Mouse (Mus musculus) kidney, embryonic 16.5 days (tissue): ENCODE measurements at regions not wholly inside any gene's neighbourhood (a gene's known extent, or its start where the extent isn't known, plus 50 kb on each side); places are given as distances from the start of the nearest gene placed in this dataset.
A peak's percentile ranks its signal among the peaks of the same experiment; 100 is the strongest.

ENCODE experiments used
- ATAC-seq: fragments of 200-750 bp; cut with Nextera tagmentation; 2 replicates; pipeline ENCODE4 v1.8.0; 2017; ENCODE audit warnings: moderate TSS enrichment; ENCODE audit not compliant: low FRiP score, low TSS enrichment
- H3K27ac ChIP-seq: fragments of 300-500 bp; sonication (generic); 2 replicates; pipeline ENCODE4 v1.5.1; 2014; ENCODE audit warnings: low read length
- H3K27me3 ChIP-seq: fragments of 300-500 bp; sonication (generic); 2 replicates; pipeline ENCODE4 v1.6.1; 2014; ENCODE audit warnings: low read length, control low read depth, mixed read lengths; ENCODE audit not compliant: insufficient read depth
- H3K36me3 ChIP-seq: fragments of 300-500 bp; sonication (generic); 2 replicates; pipeline ENCODE4 v1.6.1; 2014; ENCODE audit warnings: low read length, control low read depth, mixed read lengths; ENCODE audit not compliant: insufficient read depth
- H3K4me1 ChIP-seq: fragments of 300-500 bp; sonication (generic); 2 replicates; pipeline ENCODE4 v1.6.1; 2014; ENCODE audit warnings: low read length, control low read depth, mixed read lengths; ENCODE audit not compliant: insufficient read depth
- H3K4me2 ChIP-seq: fragments of 300-500 bp; sonication (generic); replicated peaks from 2 replicates; pipeline ENCODE4 v1.6.1; 2014; ENCODE audit warnings: low read depth, low read length
- H3K4me3 ChIP-seq: fragments of 300-500 bp; sonication (generic); 2 replicates; pipeline ENCODE4 v1.5.1; 2014; ENCODE audit warnings: mild to moderate bottlenecking, low read length
- H3K9ac ChIP-seq: fragments of 300-500 bp; sonication (generic); replicated peaks from 2 replicates; pipeline ENCODE4 v1.6.1; 2014; ENCODE audit warnings: low read length
- H3K9me3 ChIP-seq: fragments of 300-500 bp; sonication (generic); 2 replicates; pipeline ENCODE4 v1.6.1; 2016; ENCODE audit warnings: low read length, control low read depth
- WGBS: fragments of 180-500 bp; shearing (Covaris S2); extraction: QIAGEN DNeasy Blood & Tissue Kit; methylation state at CpG from one replicate; pipeline ENCODE4 v1.1.7; 2014; 5-methylcytosine and 5-hydroxymethylcytosine counted together

GRCm38 (mm10) chr8:23504704-23505103, 1093.5 kb downstream of the Mrps31 start:
- 48% methylated on average over 10 of the region's 10 CpGs for WGBS

DNA sequence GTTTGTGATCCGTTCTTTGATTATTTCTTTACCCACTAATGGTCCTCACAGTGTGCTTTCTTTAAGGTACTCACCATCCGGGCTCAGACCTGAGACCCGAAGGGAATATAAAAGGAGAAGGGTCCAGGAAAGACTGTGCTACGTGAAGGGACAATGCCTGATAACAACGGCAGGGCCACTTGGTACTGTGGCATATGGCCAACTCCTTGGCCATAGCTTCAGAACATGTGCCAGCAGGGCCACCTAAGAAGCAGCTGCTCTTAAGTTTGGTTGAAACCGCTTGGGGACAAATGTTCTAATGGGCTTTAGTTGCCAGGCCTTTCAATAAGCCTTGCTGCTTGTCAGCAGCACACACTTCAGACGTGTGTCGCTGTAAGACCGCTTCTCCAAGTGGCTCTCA, 1094.1 kb downstream of the Mrps31 start:
- no peaks in the 10 kb centered on the region for H3K9me3 ChIP-seq
- 94% methylated on average over 9 of the region's 9 CpGs for WGBS
- H3K36me3 ChIP-seq: no peaks in the 10 kb centered on the region
- H3K9ac ChIP-seq: no peak overlapping the region
- H3K4me2 ChIP-seq: no peak overlapping the region
- no peak overlapping the region for H3K4me3 ChIP-seq
- ATAC-seq: no peak
- H3K27me3 ChIP-seq: no peaks in the 10 kb centered on the region
- no peak overlapping the region for H3K27ac ChIP-seq
- H3K4me1 ChIP-seq: 0 out of 2 replicates have a peak, but pooled peaks cover 5% of the 10 kb centered on the region

More at GRCm38 (mm10) chr8:23504704-23505103, 1093.5 kb downstream of the Mrps31 start:
- Histone ChIP-seq H3K9me3 (no peaks in the 10 kb centered on the region), H3K27me3 (no peaks in the 10 kb centered on the region), H3K27ac (no peak overlapping the region), H3K36me3 (no peaks in the 10 kb centered on the region), H3K4me3 (no peak overlapping the region), H3K9ac (no peak overlapping the region), H3K4me2 (peak overlapping the region; percentile 32), H3K4me1 (0 out of 2 replicates have a peak, but pooled peaks cover 5% of the 10 kb centered on the region)
- peak; percentile 23; the same call in 1 of the 2 replicates for ATAC-seq

- Histone ChIP-seq H3K4me3 (no peak overlapping the region), H3K4me2 (no peak overlapping the region), H3K27me3 (no peaks in the 10 kb centered on the region), H3K27ac (no peak overlapping the region), H3K9ac (no peak overlapping the region), H3K4me1 (peaks cover 8% of the 10 kb centered on the region; the same call in 1 of the 2 replicates), H3K36me3 (no peaks in the 10 kb centered on the region), H3K9me3 (no peaks in the 10 kb centered on the region)
- WGBS: 91% methylated on average over 4 of the region's 4 CpGs
- ATAC-seq: no peak
Observed at GRCm38 (mm10) chr8:23505966-23506365, 1094.8 kb downstream of the Mrps31 start.

GRCm38 (mm10) chr8:23507661-23508060, 1096.5 kb downstream of the Mrps31 start:
- no peaks in the 10 kb centered on the region for H3K36me3 ChIP-seq
- no peaks in the 10 kb centered on the region for H3K9me3 ChIP-seq
- no peaks in the 10 kb centered on the region for H3K27me3 ChIP-seq
- no peak overlapping the region for H3K9ac ChIP-seq
- no peak overlapping the region for H3K4me2 ChIP-seq
- no peak overlapping the region for H3K27ac ChIP-seq
- H3K4me1 ChIP-seq: peaks cover 8% of the 10 kb centered on the region; the same call in 1 of the 2 replicates
- H3K4me3 ChIP-seq: no peak overlapping the region
- WGBS: 57% methylated on average over 4 of the region's 4 CpGs
- ATAC-seq: no peak

- Histone ChIP-seq H3K36me3 (no peaks in the 10 kb centered on the region), H3K4me3 (no peak overlapping the region), H3K9me3 (no peaks in the 10 kb centered on the region), H3K9ac (no peak overlapping the region), H3K4me2 (no peak overlapping the region), H3K27ac (no peak overlapping the region), H3K27me3 (no peaks in the 10 kb centered on the region), H3K4me1 (peaks cover 8% of the 10 kb centered on the region; the same call in 1 of the 2 replicates)
- no peak for ATAC-seq
- WGBS: 25% methylated on average over 5 of the region's 5 CpGs
Observed at GRCm38 (mm10) chr8:23510076-23510475, 1098.9 kb downstream of the Mrps31 start.

DNA sequence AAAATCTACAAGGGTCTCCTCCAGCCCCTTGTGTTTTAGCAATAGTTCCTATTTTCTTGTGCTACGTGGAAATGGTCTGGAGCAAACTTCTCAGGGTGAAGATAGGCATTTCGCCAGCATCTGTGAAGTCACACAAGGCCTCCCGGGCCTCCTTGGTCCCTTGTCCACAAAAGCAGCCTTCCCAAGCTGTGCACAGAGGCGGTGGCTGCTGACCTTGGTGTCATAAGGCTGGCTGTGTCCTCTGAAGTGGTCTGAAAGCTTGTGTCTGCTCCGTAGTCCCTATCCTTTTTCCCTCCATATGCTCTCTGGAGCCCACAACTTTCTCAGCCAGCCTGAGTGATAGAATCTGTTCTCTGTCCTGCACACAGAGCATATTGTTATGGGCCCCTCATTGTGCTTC, 1099.4 kb downstream of the Mrps31 start:
- Histone ChIP-seq H3K9me3 (no peaks in the 10 kb centered on the region), H3K4me3 (no peak overlapping the region), H3K4me1 (peaks cover 8% of the 10 kb centered on the region; the same call in 1 of the 2 replicates), H3K27ac (peak overlapping the region; percentile 16; the same call in 1 of the 2 replicates), H3K27me3 (no peaks in the 10 kb centered on the region), H3K9ac (no peak overlapping the region; the same call in 1 of the 2 replicates), H3K4me2 (no peak overlapping the region), H3K36me3 (no peaks in the 10 kb centered on the region)
- 63% methylated on average over 5 of the region's 5 CpGs for WGBS
- no peak for ATAC-seq

GRCm38 (mm10) chr8:23511264-23511663, 1100.1 kb downstream of the Mrps31 start:
- Histone ChIP-seq H3K27me3 (no peaks in the 10 kb centered on the region), H3K4me3 (no peak overlapping the region), H3K9ac (no peak overlapping the region), H3K9me3 (no peaks in the 10 kb centered on the region), H3K4me2 (no peak overlapping the region), H3K27ac (no peak overlapping the region), H3K4me1 (peaks cover 8% of the 10 kb centered on the region; the same call in 1 of the 2 replicates), H3K36me3 (no peaks in the 10 kb centered on the region)
- 64% methylated on average over 1 of the region's 1 CpGs for WGBS
- ATAC-seq: no peak

DNA sequence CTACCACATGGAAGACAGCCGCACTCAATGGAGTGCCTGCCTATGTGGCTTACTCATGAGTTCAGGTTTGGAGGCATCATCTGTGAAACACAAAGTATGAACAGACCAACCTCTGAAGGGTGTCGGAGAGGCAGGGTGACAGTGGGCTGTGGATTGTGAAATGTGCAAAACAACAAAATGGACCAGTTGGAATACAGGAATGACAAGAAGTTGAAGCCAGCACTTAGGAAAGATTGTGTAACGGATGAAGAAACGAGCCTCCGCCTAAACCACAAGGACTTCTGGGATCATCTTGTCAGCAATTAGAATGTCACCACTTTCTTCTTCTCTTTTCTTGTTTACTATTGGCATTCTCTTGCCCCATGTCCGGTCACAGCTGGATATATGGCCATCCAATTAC, 1100.6 kb downstream of the Mrps31 start:
- Histone ChIP-seq H3K36me3 (no peaks in the 10 kb centered on the region), H3K4me3 (no peak overlapping the region), H3K4me2 (no peak overlapping the region), H3K9me3 (no peaks in the 10 kb centered on the region), H3K27ac (no peak overlapping the region), H3K27me3 (no peaks in the 10 kb centered on the region), H3K9ac (no peak overlapping the region), H3K4me1 (peaks cover 8% of the 10 kb centered on the region; the same call in 1 of the 2 replicates)
- 92% methylated on average over 6 of the region's 6 CpGs for WGBS
- no peak for ATAC-seq

DNA sequence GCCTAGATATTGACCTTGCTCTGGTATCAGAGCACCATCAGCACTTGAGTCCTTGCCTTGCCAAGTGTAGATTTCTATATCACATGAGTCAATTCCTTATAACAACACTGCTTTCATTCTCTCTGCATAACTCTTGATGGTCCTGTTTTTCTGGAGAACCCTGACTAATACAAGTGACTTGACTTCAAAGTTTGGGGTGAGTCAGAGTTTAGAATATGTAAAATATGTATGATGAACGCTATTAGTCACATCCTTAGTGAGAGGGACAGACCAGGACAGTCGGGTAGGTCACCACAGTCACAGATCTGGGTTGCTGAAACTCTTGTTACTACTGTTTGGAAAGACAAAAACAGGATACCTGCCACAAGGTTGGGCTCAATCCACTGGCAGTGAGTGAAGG, 1105.3 kb downstream of the Mrps31 start:
- no peak overlapping the region for H3K4me2 ChIP-seq
- no peaks in the 10 kb centered on the region for H3K9me3 ChIP-seq
- no peak for ATAC-seq
- no peaks in the 10 kb centered on the region for H3K27me3 ChIP-seq
- no peaks in the 10 kb centered on the region for H3K36me3 ChIP-seq
- no peak overlapping the region for H3K4me3 ChIP-seq
- no peak overlapping the region for H3K9ac ChIP-seq
- 76% methylated on average over 2 of the region's 2 CpGs for WGBS
- no peak overlapping the region for H3K27ac ChIP-seq
- H3K4me1 ChIP-seq: no peaks in the 10 kb centered on the region

DNA sequence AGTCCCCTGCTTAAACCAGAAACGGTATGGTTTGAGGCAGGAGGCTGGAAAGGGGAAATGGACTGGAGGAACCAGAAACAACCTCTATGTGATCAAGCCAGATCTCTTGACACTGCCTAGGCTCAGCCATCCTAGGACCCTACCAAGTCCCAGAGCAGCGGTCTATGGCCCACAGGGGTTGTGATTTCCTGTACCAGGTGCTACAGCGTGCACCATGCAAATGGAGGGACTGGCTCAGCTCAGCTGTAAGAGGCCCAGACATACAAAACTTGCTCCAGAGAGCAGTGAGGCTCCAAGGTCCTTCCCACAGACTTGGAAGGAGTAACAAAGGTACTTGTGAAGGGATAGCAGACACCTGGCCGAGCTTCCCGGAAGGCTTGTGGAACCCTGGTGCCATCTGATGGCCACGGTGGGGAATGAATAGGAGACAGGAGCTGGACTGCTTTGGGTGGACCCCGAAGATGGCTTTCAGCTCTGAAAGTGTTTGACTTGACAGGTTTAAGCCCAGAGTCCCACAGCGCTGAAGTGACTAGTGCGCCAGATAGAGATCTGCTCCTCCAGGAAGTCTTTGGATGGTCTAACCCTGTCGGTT, 1120.5 kb downstream of the Mrps31 start:
- ATAC-seq: peak; percentile 59; the same call in 1 of the 2 replicates
- H3K4me2 ChIP-seq: no peak overlapping the region
- H3K9me3 ChIP-seq: 0 out of 2 replicates have a peak, but pooled peaks cover 3% of the 10 kb centered on the region
- no peaks in the 10 kb centered on the region for H3K36me3 ChIP-seq
- H3K4me1 ChIP-seq: no peaks in the 10 kb centered on the region
- H3K9ac ChIP-seq: no peak overlapping the region
- no peak overlapping the region for H3K27ac ChIP-seq
- H3K27me3 ChIP-seq: no peaks in the 10 kb centered on the region
- WGBS: 45% methylated on average over 10 of the region's 10 CpGs
- H3K4me3 ChIP-seq: no peak overlapping the region
